Mouse (Mus musculus) G1E-ER4 (cell line): ENCODE data around the gene Nmnat3. TPM values are rescaled to one million over a fixed set of nuclear protein-coding genes. Genes with fewer than 3 reads are reported as not detected.

Experiments
- GATA1 ChIP-seq: IDR thresholded peaks from one replicate; pipeline ENCODE4 v1.8.0; 2012; ENCODE audit warnings: low read length, inconsistent platforms
- polyA plus RNA-seq: library from polyadenylated mRNA; stranded (reverse); fragments of >175 nt; gene quantifications from 2 replicates; pipeline ENCODE4 v1.2.3, GENCODE M21; 2012

The Nmnat3 gene
- polyA plus RNA-seq, 1 experiment: 12.0 TPM

DNA sequence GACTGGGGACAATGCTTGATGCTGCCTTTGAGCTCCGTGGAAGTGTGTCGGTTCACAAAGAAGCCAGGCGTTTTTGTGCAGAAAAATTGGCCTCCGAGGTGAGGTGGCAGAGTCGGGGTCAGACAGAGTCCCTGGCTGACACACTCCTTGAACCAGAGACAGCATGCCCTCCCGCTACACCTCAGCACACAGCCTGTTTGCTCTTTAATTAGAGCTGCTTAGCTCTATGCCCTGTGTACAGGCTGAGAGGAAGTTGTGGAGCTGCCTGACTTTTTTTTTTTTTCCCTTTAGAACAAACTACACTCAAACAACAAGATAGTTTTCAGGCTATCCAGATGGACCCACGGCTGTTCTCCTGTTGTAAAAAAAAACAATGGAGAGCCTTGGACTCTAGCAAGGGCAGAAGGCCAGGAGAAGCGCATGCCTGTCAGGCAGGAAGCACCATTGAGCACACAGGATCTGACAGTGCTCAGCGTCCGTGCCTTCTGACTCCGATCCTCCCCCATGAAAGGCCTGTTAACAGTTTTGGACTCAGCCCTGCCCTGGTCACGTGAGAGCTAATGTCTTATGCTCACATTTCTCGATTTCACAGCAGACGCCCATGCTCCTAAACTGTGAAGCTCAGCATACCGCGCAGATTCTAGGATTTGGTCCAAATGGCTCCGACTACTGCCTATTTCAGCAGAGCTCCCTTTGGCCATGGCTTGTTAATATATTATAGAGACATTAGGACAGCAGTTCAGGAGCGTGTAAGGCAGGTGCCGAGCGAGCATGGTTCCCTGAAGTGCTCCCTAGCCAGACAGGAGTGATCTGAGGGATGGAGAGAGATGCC lies 42.3 kb downstream of the Nmnat3 start:
- no peak for TF ChIP-seq GATA1

DNA sequence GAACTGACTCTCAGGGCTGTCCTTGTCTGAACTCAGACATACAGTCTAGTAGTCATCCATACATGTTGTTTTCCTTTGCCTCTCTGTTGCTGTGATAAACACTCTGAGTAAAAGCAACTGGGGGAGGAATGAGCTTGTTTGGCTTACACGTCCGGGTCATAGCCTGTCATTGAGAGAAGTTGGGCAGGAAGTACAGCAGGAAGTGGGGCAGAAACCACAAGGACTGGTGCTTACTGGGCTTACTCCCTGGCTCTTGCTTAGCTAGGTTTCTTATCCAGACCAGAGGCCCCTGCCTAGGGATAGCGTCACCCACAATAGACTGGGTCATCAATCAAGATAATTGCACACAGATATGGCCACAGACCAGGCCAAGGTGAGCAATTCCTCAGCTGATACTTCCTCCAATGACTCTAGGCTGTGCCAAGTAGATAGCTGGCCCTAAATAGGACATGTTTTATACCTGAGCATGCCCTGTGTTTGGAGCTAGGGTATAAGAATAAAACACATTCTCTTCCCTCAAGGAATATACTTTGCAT lies 46.1 kb downstream of the Nmnat3 start:
- peak; percentile 70 for TF ChIP-seq GATA1

DNA sequence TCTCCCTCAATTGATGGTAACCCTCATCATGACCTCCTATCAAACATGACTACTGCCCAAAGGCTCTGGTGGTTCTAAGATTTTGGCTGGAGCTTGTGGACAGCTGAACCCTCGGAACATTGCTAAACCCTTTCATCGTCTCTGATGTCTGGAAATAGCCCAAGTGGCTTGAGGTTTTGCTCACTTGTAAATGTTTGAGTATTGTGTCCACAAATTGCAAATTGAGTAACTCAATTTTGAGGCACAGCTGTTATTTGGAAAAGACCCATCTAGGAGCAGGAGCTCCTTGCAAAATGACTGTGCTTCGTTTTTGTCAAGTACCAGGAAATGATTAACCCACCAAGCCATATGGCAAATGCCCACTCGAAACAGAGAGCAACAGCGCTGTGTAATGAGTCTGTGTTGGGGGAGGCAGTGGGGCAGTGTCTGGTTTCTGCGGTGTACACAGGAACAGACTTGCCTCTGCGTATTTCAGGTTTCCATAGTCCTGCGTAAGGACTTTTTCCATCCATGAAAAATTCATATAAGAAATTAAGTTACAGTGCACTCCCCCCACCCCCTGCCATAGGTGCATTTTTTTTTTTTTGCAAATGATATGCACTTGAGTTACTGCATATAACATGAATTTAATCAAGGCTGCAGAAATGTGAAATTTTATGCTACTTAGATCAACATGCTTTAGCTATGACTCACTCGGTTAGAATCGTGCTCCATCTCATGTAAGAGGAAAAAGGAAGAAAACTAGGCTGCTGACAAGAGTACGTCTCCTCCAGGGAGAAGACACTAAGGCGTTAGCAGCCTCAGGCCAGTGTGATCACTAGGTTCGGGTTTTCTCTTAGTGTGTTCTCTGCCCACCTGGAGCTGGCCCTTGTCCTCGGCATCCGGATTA lies 50.9 kb downstream of the Nmnat3 start:
- no peak for TF ChIP-seq GATA1

DNA sequence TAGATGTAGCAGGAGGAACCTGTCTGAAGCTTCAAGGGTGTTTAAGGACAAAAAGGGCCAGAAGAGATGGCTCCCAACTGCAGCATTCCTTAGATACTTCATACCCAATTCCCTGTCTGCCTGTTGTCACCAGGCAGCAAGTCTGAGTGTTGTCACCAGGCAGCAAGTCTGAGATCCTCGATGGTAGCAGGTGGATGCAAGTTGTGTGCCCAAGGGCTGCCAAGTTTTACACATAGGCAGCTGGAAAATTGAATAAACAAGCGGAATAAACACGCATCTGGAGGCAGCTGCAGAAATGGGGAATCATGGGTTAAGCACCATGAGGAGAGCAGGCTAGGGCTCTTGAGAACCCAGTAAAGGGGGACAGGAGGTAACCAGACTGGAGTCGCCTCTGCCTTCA lies 52.7 kb downstream of the Nmnat3 start:
- no peak for TF ChIP-seq GATA1

DNA sequence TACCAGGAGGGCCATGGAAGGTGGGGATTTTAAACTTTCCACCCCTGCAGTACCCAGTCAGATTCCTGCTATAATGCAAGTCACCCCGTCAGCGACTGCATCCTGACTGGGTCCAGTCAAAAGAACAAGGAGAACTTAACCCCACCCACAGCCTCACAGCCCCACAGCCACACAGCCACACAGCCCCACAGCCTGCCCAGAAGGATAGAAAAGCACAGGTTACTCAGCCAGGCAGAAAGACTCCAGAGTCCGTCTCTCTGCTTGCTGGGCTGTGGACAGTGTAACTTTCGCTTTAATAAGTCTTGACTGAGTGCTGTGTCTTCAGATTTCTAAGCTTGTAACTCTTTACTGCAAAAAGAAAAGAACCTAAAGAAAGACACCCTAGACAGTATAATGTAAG lies 53.2 kb downstream of the Nmnat3 start:
- no peak for TF ChIP-seq GATA1

DNA sequence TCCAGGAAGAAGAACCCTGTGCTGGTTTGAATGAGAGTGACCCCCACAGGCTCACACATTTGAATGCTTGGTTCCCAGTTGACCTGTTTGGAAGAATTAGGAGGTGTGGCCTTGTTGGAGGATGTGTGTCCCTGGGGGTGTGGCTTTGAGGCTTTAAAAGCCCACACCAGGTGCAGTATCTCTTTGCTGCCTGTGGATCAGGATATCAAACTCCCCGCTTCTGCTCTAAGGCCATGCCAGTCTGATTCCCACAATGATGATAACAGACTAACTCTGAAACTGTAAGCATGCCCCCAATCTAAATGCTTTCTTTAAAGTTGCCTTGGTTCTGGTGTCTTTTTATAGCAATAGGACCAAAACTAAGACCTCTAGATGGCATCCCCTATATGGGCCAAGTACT lies 58.6 kb downstream of the Nmnat3 start:
- no peak for TF ChIP-seq GATA1

DNA sequence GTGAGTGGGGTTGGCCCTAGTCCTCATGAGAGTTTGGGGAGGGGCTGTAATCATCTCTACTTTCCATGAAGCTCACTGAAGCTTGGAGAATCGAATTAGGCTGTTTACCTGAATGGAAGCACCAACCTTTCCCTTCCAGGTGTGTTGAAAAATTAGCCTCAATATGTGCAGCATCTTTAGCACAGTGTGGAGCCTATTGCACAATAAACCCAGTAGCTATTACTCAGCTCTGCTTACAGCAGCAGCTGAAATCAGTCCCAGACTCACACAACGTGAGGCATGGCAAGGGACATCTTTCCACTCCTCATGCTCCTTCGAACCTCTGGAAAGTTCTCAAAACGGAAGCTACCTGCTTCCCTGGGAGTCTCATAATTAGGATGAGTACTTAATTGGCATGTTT lies 59.0 kb downstream of the Nmnat3 start:
- no peak for TF ChIP-seq GATA1

DNA sequence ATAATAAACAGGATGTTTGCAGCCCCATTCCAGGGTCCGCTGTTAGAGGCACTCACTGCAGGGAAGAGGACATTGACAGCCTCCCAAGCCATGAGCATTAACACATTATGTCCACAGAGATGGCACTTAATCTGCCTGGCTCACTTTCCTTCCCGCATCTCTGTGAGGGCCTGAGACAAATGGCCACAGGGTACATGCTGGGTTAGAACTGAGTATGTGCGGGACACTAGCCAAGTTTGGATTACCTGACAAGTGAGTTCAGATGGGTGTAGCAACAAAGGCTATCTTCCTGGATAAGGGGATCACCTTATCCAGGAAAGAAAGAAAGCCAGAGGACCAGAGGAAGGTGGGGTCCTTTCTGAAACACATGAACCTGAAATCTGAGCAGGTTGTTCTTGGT lies 59.8 kb downstream of the Nmnat3 start:
- TF ChIP-seq GATA1: no peak

DNA sequence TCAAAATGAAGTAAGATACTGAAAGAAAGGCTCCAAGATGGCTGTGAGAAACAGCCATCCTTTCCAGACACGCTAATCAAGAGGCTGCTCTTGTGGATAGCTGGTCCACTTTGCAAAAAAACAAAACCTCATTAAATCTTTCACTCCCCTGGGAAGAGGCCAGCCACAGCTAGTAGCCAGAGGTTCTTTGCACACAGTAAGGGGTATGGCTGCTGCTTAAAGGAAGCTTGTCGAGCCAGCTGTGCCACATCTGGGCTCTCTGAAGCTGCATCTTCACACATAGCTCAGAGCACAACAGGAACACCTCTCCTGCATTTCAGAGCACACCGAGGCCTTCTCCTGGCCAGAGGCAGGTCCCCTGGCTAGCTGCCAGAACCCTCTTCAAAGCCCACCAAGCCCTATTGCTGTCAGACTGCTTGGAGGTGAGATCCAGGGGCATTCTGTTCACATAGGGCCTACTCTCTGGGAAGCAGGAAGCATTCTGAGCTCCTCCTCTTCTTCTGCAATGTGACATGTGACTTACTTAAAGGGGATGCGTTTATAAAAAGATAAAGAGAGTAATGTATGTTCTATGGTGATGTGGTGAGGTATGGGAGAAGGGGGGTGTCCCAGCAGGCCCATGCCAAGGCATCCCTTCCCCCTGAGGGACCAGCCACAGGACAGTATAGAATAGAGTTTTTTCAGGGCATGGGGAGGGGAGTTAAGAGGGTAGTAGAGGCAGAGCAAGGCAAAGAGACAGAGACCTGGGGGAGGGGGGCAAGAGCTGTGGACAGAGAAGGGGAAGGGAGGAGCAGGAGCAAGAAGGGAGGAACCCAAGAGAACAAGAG lies 63.3 kb downstream of the Nmnat3 start:
- TF ChIP-seq GATA1: no peak

DNA sequence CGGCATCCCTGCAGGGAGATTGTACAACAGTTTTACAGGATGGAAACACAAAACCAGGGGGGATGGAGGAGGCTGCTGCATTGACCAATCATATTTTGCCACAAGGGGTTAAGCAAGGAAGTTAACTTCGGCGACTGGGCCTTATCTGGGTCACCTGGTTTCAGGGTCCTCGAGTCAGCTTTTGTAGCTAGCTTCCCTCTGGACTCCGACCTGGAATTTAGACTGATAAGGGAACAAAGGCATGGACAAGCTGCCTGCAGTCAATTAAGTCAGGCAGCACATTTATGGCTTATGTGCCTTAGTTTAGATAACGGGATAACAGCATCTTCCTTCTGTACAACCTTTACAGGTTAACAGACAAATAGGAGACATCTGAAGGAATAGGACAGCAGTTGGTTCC lies 65.1 kb downstream of the Nmnat3 start:
- TF ChIP-seq GATA1: no peak

DNA sequence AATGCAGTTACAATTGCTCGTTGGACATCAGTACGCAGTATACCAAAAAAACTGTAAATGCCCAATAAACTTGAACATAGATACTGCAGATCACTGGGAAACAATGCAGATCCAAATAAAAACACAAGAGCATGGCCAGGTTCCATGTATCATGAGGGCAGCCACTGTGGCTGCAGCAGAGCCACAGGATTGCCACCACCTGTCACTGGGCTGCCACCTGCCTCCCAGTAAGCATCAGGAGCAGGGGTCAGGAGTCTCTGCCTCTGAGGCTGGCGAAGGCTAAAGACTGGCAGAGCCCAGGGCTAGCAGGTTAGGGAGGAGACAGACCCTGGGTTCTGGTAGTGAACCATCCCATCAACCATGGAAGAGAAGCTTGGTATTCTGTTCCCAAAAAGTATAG lies 67.7 kb downstream of the Nmnat3 start:
- no peak for TF ChIP-seq GATA1

DNA sequence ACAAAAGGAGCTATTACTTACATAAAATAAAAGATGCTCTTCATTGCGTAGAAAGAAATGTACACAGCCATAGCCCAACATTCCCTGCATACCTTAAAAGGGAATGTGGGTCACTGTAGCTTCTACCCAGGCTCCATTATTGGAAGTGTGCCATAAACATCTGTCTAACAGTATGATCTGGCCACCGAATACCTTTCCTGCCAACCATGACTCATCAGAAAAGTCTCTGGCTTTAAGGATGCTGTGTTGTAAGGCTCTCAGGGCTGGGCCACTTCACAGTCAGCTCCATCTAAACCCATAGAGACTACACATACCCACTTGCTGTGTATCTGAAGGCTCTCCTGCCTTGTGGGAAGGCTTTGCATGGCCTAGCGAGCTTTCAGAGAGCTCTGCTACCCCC lies 73.8 kb downstream of the Nmnat3 start:
- TF ChIP-seq GATA1: no peak

DNA sequence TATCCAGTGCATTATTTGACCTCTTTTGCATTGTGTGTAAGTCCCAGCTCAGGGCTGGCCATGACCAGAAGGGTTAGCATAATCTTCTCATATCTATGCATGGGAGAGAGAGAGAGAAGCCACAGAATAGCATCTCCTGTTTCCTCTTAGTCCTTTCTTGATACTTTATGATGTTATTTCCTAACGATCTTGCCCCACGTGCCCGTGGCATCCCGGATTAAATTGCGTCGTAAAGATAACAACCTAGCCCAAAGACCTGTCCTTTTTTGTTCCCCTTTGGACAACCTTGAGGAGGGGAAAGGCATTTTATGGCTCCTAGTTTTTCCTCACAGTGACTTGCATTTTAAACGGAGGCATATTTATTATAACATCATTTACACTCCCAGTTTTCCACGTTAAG lies 78.8 kb downstream of the Nmnat3 start:
- TF ChIP-seq GATA1: no peak

DNA sequence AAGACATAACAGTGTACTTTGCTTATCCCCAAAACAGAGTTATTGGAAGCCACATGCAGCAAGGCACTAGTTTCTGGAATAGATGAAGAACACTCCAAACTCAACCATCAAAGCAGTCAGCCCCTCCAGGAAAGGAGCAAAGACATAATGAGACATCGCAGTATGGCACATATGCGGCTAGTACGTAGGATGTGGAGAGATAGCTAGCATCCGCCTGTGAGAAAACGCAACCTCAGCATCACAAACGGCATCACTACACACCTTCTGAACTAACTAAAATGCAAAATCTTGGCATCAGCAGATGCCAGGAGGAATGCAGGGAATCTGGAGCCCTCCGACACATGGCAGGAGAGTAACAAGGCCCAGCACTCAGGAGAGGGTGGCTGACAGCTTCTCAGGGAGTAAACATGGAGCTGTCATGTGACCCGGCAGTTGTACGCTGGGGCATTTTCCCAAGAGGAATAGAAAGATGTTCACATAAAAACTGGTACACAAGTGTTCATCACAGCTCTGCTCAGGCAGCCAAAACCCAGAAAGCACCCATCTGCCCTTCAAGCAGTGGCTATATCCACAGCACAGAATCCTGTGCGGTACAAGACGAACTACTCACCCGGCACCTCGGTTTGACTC lies 80.2 kb downstream of the Nmnat3 start:
- no peak for TF ChIP-seq GATA1

DNA sequence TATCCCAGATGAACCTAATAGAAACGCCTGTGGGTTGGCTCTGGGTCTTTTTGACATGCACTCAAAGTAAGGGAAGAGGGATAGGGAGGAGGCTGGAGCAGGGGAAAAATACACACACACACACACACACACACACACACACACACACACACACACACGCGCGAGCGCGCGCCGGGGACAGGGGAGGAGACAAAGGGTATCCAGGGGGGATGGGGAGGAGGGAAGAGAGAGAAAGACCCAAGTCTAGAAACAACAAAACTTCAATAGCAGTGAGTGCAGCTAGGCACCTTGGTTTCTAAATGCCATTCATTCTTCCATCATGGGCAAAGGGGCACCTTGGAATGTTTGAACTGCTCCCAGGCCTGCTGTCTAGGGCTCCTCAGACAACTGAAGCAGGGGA lies 82.5 kb downstream of the Nmnat3 start:
- TF ChIP-seq GATA1: no peak
